Mouse (Mus musculus): ENCODE measurements around the gene 4930442H23Rik.

DNA sequence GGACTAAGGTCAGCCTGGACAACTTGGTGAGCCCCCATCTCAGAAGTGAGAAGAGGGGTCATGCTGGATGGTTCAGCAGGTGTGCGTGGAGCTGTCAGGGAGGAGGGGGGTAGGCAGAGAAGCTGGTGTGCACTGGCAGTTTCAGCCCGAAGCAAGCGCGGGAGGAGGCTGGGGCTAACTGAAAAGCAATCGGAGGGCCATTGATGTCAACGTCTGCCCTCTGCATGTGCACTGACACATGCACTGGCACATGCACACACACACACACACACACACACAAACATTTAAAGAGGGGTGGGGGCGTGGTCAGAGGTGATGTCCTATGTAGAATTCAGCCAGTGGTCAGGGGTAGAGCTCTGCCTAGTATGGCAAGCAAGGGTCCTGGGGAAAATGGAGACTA, 47.8 kb upstream of the 4930442H23Rik start:
- TF ChIP-seq CTCF (IDR thresholded peaks at IDR 0.05; ENCODE audit: low read depth) (no peak), EP300 (IDR thresholded peaks at IDR 0.05; ENCODE audit: low read depth) (no peak)

Measured in liver, postnatal 0 days (tissue).